Comparison of ENCODE assay signal across 10 mouse cellular contexts in genomic region chr8:83568128-83568527, GRCm38 (mm10). TPM values are rescaled to one million over a fixed set of nuclear protein-coding genes. Genes with fewer than 3 reads are reported as not detected.
DNase-seq lines count a peak whose midpoint lies in the region; ATAC-seq and TF ChIP-seq lines count a peak whose summit lies in the region.
"Had no signal": no experiment of that assay in that cellular context is flagged by ENCODE, and none has a peak within 500 bp of the region (broad histone marks: within the 10 kb centered on the region; RNA-seq: fewer than 3 reads in every experiment).

No protein-coding gene starts in this region.

- no peaks in the 10 kb centered on the region for H3K9me3 ChIP-seq in hindbrain, embryonic 10.5 days
- H3K9me3 ChIP-seq in hindbrain, embryonic 11.5 days (ENCODE audit: control insufficient read depth, low read length): no peaks in the 10 kb centered on the region
- no peaks in the 10 kb centered on the region for H3K9me3 ChIP-seq in G1E (replicated peaks)
- no peaks in the 10 kb centered on the region for H3K9me3 ChIP-seq in embryonic facial prominence, embryonic 10.5 days
- H3K9me3 ChIP-seq in limb, embryonic 12.5 days: no peaks in the 10 kb centered on the region

- no peak for TF ChIP-seq CTCF in G1E (IDR thresholded peaks at IDR 0.05; ENCODE audit: low read depth, low read length)

- DNase-seq in hindbrain, embryonic 10.5 days (ENCODE audit: low spot score): no peak
- no peak for DNase-seq in hindbrain, embryonic 11.5 days (ENCODE audit: low spot score)
- DNase-seq in G1E (ENCODE audit: low spot score): no peak
- DNase-seq in embryonic facial prominence, embryonic 10.5 days (ENCODE audit: low spot score): no peak
- DNase-seq in urinary bladder, postnatal 36 days (ENCODE audit: low spot score in 2 of 2): no peak
- DNase-seq in urinary bladder, postnatal 4 days (ENCODE audit: low spot score in 2 of 2): no peak
- DNase-seq in lung, adult 18-20 months: no peak

- peaks cover 25% of the 10 kb centered on the region for H3K4me1 ChIP-seq in hindbrain, embryonic 10.5 days (replicated peaks)
- no peaks in the 10 kb centered on the region; the same call in 1 of the 2 replicates for H3K4me1 ChIP-seq in hindbrain, embryonic 11.5 days (replicated peaks; ENCODE audit: control insufficient read depth, insufficient read depth, low read length)
- peaks cover 52% of the 10 kb centered on the region for H3K4me1 ChIP-seq in G1E (ENCODE audit: insufficient read depth, low read depth, low read length)
- H3K4me1 ChIP-seq in embryonic facial prominence, embryonic 10.5 days: peaks cover 18% of the 10 kb centered on the region
- H3K4me1 ChIP-seq in limb, embryonic 12.5 days (replicated peaks): peaks cover 14% of the 10 kb centered on the region

- WGBS in hindbrain, embryonic 10.5 days: 79% methylated on average over 5 of the region's 5 CpGs
- WGBS in hindbrain, embryonic 11.5 days: 83% methylated on average over 5 of the region's 5 CpGs
- WGBS in embryonic facial prominence, embryonic 10.5 days: 71% methylated on average over 5 of the region's 5 CpGs
- WGBS in limb, embryonic 12.5 days: 68% methylated on average over 5 of the region's 5 CpGs

- H3K27ac ChIP-seq in hindbrain, embryonic 10.5 days: no peak overlapping the region
- no peak overlapping the region for H3K27ac ChIP-seq in hindbrain, embryonic 11.5 days (ENCODE audit: low read depth, low read length)
- H3K27ac ChIP-seq in embryonic facial prominence, embryonic 10.5 days (replicated peaks): no peak overlapping the region
- no peak overlapping the region for H3K27ac ChIP-seq in limb, embryonic 12.5 days

- no peak for ATAC-seq in hindbrain, embryonic 11.5 days (ENCODE audit: low FRiP score)
- no peak for ATAC-seq in G1E (ENCODE audit: extremely low read depth, insufficient number of reproducible peaks, low FRiP score, poor library complexity, severe bottlenecking)
- ATAC-seq in limb, embryonic 12.5 days (ENCODE audit: insufficient number of reproducible peaks, insufficient read depth, low FRiP score, low TSS enrichment, low read depth): no peak

- no peak overlapping the region for H3K4me2 ChIP-seq in hindbrain, embryonic 11.5 days (replicated peaks; ENCODE audit: low read depth, low read length)
- H3K4me2 ChIP-seq in limb, embryonic 12.5 days: peak overlapping the region; percentile 93

- peak overlapping the region; percentile 83; the same call in 1 of the 2 replicates for H3K4me3 ChIP-seq in hindbrain, embryonic 10.5 days
- H3K4me3 ChIP-seq in hindbrain, embryonic 11.5 days (ENCODE audit: low read depth, low read length): no peak overlapping the region
- H3K4me3 ChIP-seq in G1E (ENCODE audit: low read depth, low read length): peak overlapping the region; percentile 85; the same call in 1 of the 2 replicates
- peak overlapping the region; percentile 88 for H3K4me3 ChIP-seq in embryonic facial prominence, embryonic 10.5 days
- no peak overlapping the region for H3K4me3 ChIP-seq in limb, embryonic 12.5 days (replicated peaks)

- H3K27me3 ChIP-seq in hindbrain, embryonic 10.5 days (ENCODE audit: insufficient read depth, poor library complexity, severe bottlenecking): no peaks in the 10 kb centered on the region
- H3K27me3 ChIP-seq in hindbrain, embryonic 11.5 days (ENCODE audit: control insufficient read depth, insufficient read depth, low read length): no peaks in the 10 kb centered on the region
- H3K27me3 ChIP-seq in G1E (ENCODE audit: insufficient read depth, low read length): no peaks in the 10 kb centered on the region
- no peaks in the 10 kb centered on the region for H3K27me3 ChIP-seq in embryonic facial prominence, embryonic 10.5 days (replicated peaks; ENCODE audit: low read depth, poor library complexity, severe bottlenecking)
- no peaks in the 10 kb centered on the region for H3K27me3 ChIP-seq in limb, embryonic 12.5 days

- H3K9ac ChIP-seq in hindbrain, embryonic 11.5 days (ENCODE audit: low read depth, low read length): no peak overlapping the region
- H3K9ac ChIP-seq in limb, embryonic 12.5 days (replicated peaks): peak overlapping the region; percentile 77

- H3K36me3 ChIP-seq in hindbrain, embryonic 10.5 days: peaks cover 43% of the 10 kb centered on the region
- H3K36me3 ChIP-seq in hindbrain, embryonic 11.5 days (ENCODE audit: control insufficient read depth, insufficient read depth, low read length): 0 out of 2 replicates have a peak, but pooled peaks cover 3% of the 10 kb centered on the region
- peaks cover 51% of the 10 kb centered on the region for H3K36me3 ChIP-seq in G1E (replicated peaks)
- peaks cover 44% of the 10 kb centered on the region for H3K36me3 ChIP-seq in embryonic facial prominence, embryonic 10.5 days (replicated peaks)
- peaks cover 37% of the 10 kb centered on the region for H3K36me3 ChIP-seq in limb, embryonic 12.5 days

RNA-seq across cellular contexts. Expression of gene Ndufb7, which starts 1.7 kb away (rescaled TPM):
- 359 and 398 TPM in 2 replicates for polyA plus RNA-seq in hindbrain, embryonic 10.5 days (2016; fragmentation: Nextera tagmentation; extraction: Ambion mirVana)
- polyA plus RNA-seq in hindbrain, embryonic 11.5 days (2014; fragmentation: Nextera tagmentation; extraction: Ambion mirVana): 358 and 366 TPM in 2 replicates
- total RNA-seq in G1E (2014; fragmentation: Nextera tagmentation) (37.5 and 68.9 TPM in 2 replicates), G1E (2017) (144 and 194 TPM in 2 replicates)
- polyA plus RNA-seq in G1E (2012): 213 and 233 TPM in 2 replicates
- polyA plus RNA-seq in embryonic facial prominence, embryonic 10.5 days (2016; fragmentation: Nextera tagmentation; extraction: Ambion mirVana): 320 and 348 TPM in 2 replicates
- polyA plus RNA-seq in limb, embryonic 12.5 days (2016; fragmentation: Nextera tagmentation; extraction: Ambion mirVana): 302 and 305 TPM in 2 replicates

RNA-seq across cellular contexts. Expression of gene Olfr370, which starts 32.5 kb away (rescaled TPM):
- 0.10 and 0.16 TPM in 2 replicates for polyA plus RNA-seq in hindbrain, embryonic 10.5 days (2016; fragmentation: Nextera tagmentation; extraction: Ambion mirVana)
- polyA plus RNA-seq in hindbrain, embryonic 11.5 days (2014; fragmentation: Nextera tagmentation; extraction: Ambion mirVana): 0.11 and 0.14 TPM in 2 replicates
- total RNA-seq in G1E (2014; fragmentation: Nextera tagmentation) (not detected in 2 replicates), G1E (2017) (0.12 and 0.22 TPM in 2 replicates)
- polyA plus RNA-seq in G1E (2012): not detected in 2 replicates
- not detected in 2 replicates for polyA plus RNA-seq in embryonic facial prominence, embryonic 10.5 days (2016; fragmentation: Nextera tagmentation; extraction: Ambion mirVana)
- polyA plus RNA-seq in limb, embryonic 12.5 days (2016; fragmentation: Nextera tagmentation; extraction: Ambion mirVana): not detected in 2 replicates
- total RNA-seq: layer of hippocampus, adult 8-10 months had no signal
- polyA plus RNA-seq: testis, adult 2 months had no signal

RNA-seq across cellular contexts. Expression of gene Tecr, which starts 39.6 kb away (rescaled TPM):
- 714 and 783 TPM in 2 replicates for polyA plus RNA-seq in hindbrain, embryonic 10.5 days (2016; fragmentation: Nextera tagmentation; extraction: Ambion mirVana)
- 732 and 754 TPM in 2 replicates for polyA plus RNA-seq in hindbrain, embryonic 11.5 days (2014; fragmentation: Nextera tagmentation; extraction: Ambion mirVana)
- total RNA-seq in G1E (2014; fragmentation: Nextera tagmentation) (305 and 398 TPM in 2 replicates), G1E (2017) (145 and 186 TPM in 2 replicates)
- 168 and 216 TPM in 2 replicates for polyA plus RNA-seq in G1E (2012)
- polyA plus RNA-seq in embryonic facial prominence, embryonic 10.5 days (2016; fragmentation: Nextera tagmentation; extraction: Ambion mirVana): 667 and 713 TPM in 2 replicates
- 577 and 580 TPM in 2 replicates for polyA plus RNA-seq in limb, embryonic 12.5 days (2016; fragmentation: Nextera tagmentation; extraction: Ambion mirVana)

RNA-seq across cellular contexts. Expression of gene Dnajb1, which starts 39.9 kb away (rescaled TPM):
- polyA plus RNA-seq in hindbrain, embryonic 10.5 days (2016; fragmentation: Nextera tagmentation; extraction: Ambion mirVana): 71.9 and 84.2 TPM in 2 replicates
- polyA plus RNA-seq in hindbrain, embryonic 11.5 days (2014; fragmentation: Nextera tagmentation; extraction: Ambion mirVana): 66.1 and 66.7 TPM in 2 replicates
- total RNA-seq in G1E (2014; fragmentation: Nextera tagmentation): 44.4 and 44.8 TPM in 2 replicates
- total RNA-seq in G1E (2017): 37.8 and 37.9 TPM in 2 replicates
- 36.0 and 42.1 TPM in 2 replicates for polyA plus RNA-seq in G1E (2012)
- 78.3 and 84.7 TPM in 2 replicates for polyA plus RNA-seq in embryonic facial prominence, embryonic 10.5 days (2016; fragmentation: Nextera tagmentation; extraction: Ambion mirVana)
- 68.4 and 72.8 TPM in 2 replicates for polyA plus RNA-seq in limb, embryonic 12.5 days (2016; fragmentation: Nextera tagmentation; extraction: Ambion mirVana)

Comparison
In these comparisons a context has a peak if more than half of its experiments do, and no peak if none do; other contexts are left out.
1. H3K4me3 ChIP-seq: peak in hindbrain, embryonic 10.5 days (single experiment), G1E (single experiment) and embryonic facial prominence, embryonic 10.5 days (single experiment); none in hindbrain, embryonic 11.5 days (single experiment) and limb, embryonic 12.5 days (single experiment).